Mouse (Mus musculus): ENCODE data around the gene Cryge. TPM values are rescaled to one million over a fixed set of nuclear protein-coding genes. Genes with fewer than 3 reads are reported as not detected.

Gene Cryge
- total RNA-seq, 1 experiment from 2014 or later: not detected

- no peak for ATAC-seq (replicated peaks; ENCODE audit: insufficient number of reproducible peaks, low FRiP score, low TSS enrichment, poor library complexity, severe bottlenecking)
Measured at GRCm38 (mm10) chr1:65035513-65035912, 15.4 kb downstream of the Cryge start.

GRCm38 (mm10) chr1:65032641-65033040, 18.3 kb downstream of the Cryge start, which contains the start of gene Akr1cl:
Akr1cl (minus strand) TSS chr1:65032759.
- no peak for ATAC-seq (replicated peaks; ENCODE audit: insufficient number of reproducible peaks, low FRiP score, low TSS enrichment, poor library complexity, severe bottlenecking)

- no peak for ATAC-seq (replicated peaks; ENCODE audit: insufficient number of reproducible peaks, low FRiP score, low TSS enrichment, poor library complexity, severe bottlenecking)
Measured at GRCm38 (mm10) chr1:65028206-65028605, 22.7 kb downstream of the Cryge start.

GRCm38 (mm10) chr1:65012726-65013125, 38.2 kb downstream of the Cryge start:
- ATAC-seq (replicated peaks; ENCODE audit: insufficient number of reproducible peaks, low FRiP score, low TSS enrichment, poor library complexity, severe bottlenecking): no peak

GRCm38 (mm10) chr1:65010153-65010552, 40.8 kb downstream of the Cryge start:
- ATAC-seq (replicated peaks; ENCODE audit: insufficient number of reproducible peaks, low FRiP score, low TSS enrichment, poor library complexity, severe bottlenecking): peak; percentile 90

GRCm38 (mm10) chr1:65005575-65005974, 45.4 kb downstream of the Cryge start:
- no peak for ATAC-seq (replicated peaks; ENCODE audit: insufficient number of reproducible peaks, low FRiP score, low TSS enrichment, poor library complexity, severe bottlenecking)

GRCm38 (mm10) chr1:65004526-65004925, 46.4 kb downstream of the Cryge start:
- no peak for ATAC-seq (replicated peaks; ENCODE audit: insufficient number of reproducible peaks, low FRiP score, low TSS enrichment, poor library complexity, severe bottlenecking)

Other genes starting within 250 kb of the Cryge start
- gene Plekhm3, start 94.3 kb downstream of the Cryge start, total RNA-seq (2017): 34.9 to 63.1 TPM (median 38.9 TPM) in 3 replicates
- not detected in 3 replicates for gene Akr1cl, start 18.4 kb downstream of the Cryge start, total RNA-seq (2017)
- not detected in 3 replicates for gene Crygd, start 12.3 kb upstream of the Cryge start, total RNA-seq (2017)
- not detected in 3 replicates for gene Crygc, start 22.5 kb upstream of the Cryge start, total RNA-seq (2017)
- gene Crygb, start 31.1 kb upstream of the Cryge start, total RNA-seq (2017): not detected in 3 replicates
- not detected in 3 replicates for gene Cryga, start 52.2 kb upstream of the Cryge start, total RNA-seq (2017)
- not detected in 3 replicates for gene Gm28845, start 68.4 kb upstream of the Cryge start, total RNA-seq (2017)
- not detected in 3 replicates for gene D630023F18Rik, start 72.1 kb upstream of the Cryge start, total RNA-seq (2017)
- 91.5 to 141 TPM (median 130 TPM) in 3 replicates for gene Idh1, start 135.4 kb upstream of the Cryge start, total RNA-seq (2017)
- 43.2 to 56.5 TPM (median 45.5 TPM) in 3 replicates for gene Pikfyve, start 135.5 kb upstream of the Cryge start, total RNA-seq (2017)
- not detected in 3 replicates for gene Pth2r, start 230.9 kb upstream of the Cryge start, total RNA-seq (2017)

All from monocyte, adult 5-6 weeks (primary cell).